Mouse (Mus musculus) WW6 (cell line): Measurements from ENCODE around the gene Tsnaxip1.
"Not testable (repeated sequence)": the region's sequence is repeated elsewhere in the genome, so short reads cannot be mapped to it uniquely, and the experiment has no call there.

ENCODE experiments used
- DNase-seq: peaks from one replicate; pipeline ENCODE4 v3.0.0-alpha.2; 2013; ENCODE audit warnings: low read depth, low spot score

The Tsnaxip1 gene

DNA sequence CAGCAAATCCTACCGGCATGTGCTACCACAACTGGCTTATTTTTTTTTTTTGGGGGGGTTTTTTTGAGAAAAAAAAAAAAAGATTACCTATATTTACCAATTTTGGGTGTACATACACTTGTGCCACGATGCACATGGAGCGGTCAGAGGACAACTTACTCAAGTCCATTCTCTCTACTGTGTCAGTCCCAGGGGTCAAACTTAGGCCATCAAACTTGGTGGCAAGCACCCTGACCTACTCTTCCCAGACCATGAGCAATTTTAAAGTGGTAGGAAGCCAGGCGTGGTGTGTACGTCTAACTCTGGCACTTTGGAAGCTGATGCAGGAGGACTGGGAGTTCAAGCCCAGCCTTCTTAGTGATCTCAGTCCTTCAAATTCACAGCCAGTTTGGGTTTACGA is 14.3 kb upstream of the Tsnaxip1 start:
- no peak for DNase-seq

DNA sequence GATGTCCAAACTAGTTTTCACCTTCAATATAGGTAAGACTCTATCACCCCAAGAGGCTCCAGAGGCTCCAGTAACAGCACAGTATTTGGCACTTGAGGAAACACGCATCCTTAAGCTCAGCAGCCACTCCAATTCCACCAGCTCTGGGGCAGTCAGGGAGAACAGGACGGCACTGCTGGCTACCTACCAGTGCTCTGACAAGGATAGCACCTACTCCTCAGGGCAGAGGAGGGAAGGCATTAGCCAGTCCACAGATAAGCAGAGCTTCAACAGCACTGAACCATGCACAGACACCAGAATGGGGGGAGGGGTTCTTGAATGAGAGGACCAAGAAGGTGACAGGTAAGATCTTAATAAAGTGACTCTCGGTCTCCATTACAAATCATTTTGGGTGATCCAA is 7.9 kb upstream of the Tsnaxip1 start:
- no peak for DNase-seq

DNA sequence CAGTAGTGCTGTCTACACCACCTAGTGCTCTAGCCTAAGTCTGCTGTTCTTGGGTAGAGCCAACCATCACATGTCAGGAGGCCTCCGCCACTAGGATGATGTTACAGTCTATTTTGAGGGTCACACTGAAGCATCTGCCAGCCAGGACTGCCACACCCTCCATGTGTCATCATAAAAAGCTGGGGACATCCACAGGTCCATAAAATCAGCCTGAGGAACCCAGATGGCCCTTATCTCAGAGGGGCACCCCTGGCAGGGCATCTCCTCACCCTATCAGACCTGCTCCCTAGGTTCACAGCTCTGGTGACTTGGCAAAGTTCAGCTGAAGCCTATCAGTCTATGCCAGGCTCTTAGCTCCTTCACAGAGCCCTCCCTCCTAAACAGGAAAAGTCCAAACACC is 6.6 kb upstream of the Tsnaxip1 start:
- no peak for DNase-seq

DNA sequence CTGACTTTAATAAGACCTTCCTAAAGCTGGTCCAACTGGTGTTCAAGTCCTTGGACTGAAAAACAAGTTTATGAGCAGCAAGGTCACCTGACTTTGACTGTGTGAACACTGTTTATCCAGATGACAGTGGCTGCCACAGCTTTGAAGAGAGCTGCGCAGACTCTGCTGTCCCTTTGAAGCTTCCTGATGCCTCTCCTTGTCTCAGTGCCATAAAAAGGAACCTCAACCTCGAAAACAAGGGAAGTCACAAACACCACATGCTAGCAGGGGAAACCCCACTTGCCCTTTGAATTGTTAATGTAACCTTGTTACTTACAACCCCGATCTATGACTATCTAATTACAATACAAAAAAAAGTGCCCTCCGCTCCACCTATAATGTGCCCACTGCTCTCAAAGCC is 2.0 kb upstream of the Tsnaxip1 start:
- no peak for DNase-seq

DNA sequence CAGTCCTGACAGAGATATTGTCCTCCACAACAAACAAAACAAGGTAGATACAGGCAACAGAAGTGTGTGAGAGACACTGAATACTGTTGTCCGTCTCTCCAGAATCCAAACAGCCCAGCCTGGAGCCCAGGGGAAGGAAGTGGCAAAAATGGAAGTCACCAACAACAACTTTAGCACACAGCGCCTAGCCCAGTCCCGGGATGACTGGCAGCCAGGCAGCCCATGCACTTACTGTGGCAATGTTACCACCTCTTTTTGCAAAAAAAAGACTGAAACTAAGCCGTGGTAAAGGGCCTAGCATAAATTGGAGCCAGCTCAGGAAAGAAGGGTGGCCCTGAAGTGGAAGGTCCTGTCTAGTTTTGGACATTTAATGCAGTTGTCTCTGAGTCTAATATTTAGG is 1.2 kb upstream of the Tsnaxip1 start:
- no peak for DNase-seq

DNA sequence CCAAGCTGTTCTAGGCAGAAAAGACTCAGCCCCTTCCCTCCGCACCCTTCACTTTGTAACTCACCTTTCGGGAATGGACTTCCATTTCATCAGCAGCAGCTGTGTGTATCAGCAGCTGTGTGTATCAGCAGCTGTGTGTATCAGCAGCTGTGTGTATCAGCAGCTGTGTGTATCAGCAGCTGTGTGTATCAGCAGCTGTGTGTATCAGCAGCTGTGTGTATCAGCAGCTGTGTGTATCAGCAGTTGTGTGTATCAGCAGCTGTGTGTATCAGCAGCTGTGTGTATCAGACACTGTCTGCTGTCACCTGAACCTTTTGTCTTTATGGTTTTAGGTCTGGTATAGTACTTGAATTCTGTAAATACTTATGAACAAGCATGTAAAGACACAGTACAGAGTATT is 6.2 kb downstream of the Tsnaxip1 start:
- DNase-seq = not testable (repeated sequence)

DNA sequence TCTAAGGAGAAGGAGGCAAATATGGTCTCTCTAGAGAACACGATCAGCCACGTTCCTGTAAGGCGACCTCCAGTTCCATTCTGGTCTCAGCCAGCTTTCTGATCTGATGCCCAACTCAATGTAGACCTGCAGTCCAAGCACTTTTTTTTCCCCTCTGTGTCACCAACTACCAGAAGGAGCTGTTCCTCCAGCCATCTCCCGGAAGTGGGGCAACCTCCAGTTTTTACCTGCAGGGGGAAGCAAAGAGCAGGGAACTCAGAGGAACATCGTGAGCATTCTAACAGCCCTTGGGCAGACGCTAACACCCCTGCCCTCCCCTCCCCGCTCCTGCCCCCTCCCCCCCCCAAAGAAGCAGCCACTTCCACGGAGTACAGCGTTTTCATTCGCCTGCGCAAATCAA is 7.8 kb downstream of the Tsnaxip1 start:
- DNase-seq = peak; percentile 67

DNA sequence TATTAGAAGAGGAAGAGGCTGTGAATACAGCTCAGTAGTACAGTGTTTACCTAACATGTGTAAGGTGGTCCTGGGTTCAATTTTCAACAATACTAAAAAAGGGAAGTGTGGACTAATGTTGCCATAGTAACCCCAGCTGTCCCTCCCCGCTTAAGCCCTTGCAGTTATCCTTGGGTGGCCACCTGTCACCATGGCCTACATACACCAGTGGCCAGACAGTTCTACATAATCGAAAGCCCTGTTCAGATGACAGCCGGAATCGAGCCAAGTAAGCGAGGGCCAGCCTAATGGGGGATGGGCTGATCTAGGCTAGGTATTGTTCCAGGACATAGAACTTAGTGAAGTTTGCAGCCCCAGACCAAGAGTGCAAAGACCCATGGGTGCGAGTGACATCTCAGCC is 9.5 kb downstream of the Tsnaxip1 start:
- DNase-seq = no peak

DNA sequence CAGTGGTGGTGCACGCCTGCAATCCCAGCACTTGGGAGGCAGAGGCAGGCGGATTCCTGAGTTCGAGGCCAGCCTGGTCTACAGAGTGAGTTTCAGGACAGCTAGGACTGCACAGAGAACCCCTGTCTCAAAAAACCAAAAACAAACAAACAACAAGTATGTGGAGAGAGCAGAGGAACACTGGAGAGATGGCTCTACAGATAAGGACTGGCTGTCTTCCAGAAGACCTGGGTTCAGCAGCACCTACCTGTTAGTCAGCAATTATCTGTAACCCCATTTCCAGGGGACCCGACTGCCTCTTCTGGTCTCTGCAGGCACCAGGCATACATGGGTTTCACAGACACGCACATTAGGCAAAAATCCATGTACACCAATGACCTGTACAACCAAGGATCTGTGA is 11.7 kb downstream of the Tsnaxip1 start:
- no peak for DNase-seq

DNA sequence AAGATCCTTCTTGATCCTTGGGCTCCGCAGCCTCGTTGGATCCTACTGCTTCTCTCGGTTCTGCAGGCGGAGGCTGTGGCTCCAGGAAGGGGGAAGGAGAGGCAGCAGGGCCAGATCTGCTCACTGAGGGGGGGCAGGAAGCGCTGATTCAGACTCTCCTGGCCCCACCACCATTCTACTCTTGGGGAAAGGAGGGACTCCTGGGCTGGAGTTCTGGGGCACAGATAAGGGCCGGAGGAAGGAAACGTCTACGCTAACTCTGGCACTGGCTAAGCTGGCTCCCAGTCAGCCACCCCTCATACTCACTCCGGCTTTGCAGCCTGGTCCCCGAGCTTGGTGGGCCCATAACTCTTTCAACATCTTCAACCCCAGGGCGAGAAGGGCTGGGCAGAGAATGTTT is 19.1 kb downstream of the Tsnaxip1 start:
- no peak for DNase-seq

DNA sequence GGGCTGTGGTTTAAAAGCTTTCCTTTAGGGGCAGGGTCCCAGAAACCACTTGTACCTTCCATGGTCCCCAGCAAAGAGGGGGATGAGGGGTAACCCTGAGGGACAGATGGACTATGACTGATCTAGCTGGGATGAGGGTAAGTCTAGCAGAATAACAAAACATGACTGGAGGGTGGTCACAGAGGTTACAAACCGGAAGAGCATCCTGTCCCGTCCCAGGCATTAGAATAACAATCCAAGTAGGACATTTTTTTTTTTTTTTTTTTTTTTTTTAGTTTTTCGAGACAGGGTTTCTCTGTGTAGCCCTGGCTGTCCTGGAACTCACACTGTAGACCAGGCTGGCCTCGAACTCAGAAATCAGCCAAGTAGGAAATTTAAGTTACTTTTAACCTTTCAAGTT is 22.5 kb downstream of the Tsnaxip1 start:
- no peak for DNase-seq

DNA sequence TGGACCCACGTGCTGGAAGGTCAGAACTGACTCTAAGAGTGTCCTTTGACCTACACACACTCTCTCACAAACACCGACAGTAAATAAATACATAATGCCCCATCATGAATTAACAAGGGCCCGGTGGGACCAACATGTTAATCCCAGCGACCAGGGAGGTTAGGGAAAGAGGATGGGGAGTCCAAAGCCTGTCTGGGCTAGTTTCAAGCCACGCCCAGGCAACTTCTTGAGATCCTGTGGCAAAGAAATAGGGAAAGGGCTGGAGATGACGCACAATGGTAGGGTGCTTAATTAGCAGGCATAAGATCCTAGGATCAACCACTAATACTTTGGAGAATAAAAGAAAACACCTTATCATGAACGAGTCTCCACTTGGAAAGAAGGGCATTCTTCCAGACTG is 23.1 kb downstream of the Tsnaxip1 start:
- DNase-seq = no peak

DNA sequence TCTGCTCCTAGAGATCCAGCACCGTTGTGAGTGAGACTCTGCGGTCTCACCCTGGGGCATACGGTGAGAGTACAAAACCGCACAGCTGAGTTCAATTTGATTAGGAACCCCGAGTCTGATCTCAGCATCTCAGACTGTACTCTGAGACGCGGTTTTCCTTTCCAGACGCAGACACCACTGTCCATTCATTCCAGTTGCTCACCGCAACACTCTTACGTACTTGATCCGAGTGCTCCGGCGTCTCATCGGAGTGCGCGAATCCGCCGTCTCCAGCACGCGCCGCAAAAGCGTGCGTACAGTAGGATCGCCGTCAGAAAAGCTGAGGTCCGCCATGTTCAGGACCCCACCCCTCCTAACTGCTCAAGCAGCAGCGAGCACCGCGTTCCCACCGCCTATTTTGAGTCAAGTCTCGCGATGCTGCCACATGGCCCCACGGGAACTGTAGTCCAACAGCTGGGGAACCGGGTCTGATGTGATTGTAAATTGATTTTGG is 24.2 kb downstream of the Tsnaxip1 start:
- peak; percentile 93 for DNase-seq

DNA sequence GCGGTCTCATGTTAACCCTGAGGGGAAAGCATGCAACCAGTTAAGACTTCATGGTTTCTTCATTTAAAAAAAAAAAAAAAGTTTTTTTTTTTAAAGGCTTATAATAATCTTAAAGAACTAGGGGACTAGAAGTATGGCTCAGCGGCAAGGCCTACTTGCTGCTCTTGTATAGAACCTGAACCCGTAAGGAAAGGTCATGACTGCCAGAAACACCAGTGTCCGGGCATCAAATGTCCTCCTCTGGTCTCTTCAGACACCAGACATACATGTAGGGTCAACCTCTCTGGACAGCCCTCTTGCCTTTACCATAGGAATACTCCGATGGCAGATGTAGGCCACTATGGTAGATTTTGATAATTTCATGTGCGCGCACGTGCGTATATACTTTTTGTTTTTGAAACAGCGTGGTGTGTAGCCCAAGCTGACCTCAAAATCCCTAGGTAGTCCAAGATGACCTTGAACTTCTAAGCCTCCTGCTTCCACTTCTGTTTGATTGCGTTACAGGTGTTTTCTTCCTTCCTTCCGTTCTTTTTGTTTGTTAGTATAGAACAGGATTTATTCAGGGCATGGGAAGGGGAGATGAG is 24.7 kb downstream of the Tsnaxip1 start:
- no peak for DNase-seq

DNA sequence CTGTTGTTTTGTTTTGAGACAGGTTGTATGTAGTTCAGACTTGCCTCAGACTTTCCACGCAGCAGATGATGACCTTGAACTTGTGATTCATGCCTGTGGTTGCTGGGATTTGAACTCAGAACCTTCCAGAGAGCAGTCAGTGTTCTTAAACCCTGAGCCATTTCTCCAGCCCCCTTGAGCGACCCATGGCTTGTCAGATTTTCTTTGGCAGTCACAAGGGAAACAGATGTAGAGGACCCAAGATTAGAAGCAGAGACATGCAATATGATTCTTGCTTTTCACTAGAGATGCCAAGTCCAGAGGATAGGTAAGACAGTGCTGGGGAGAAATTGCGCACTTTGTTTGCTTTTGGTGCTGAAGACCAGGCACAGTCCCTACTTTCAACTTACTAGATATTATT is 25.6 kb downstream of the Tsnaxip1 start, which contains the start of gene Cenpt:
Gene Cenpt, minus strand, starts transcription at position 101 of the 400 bp plus-strand sequence.
- DNase-seq = no peak

DNA sequence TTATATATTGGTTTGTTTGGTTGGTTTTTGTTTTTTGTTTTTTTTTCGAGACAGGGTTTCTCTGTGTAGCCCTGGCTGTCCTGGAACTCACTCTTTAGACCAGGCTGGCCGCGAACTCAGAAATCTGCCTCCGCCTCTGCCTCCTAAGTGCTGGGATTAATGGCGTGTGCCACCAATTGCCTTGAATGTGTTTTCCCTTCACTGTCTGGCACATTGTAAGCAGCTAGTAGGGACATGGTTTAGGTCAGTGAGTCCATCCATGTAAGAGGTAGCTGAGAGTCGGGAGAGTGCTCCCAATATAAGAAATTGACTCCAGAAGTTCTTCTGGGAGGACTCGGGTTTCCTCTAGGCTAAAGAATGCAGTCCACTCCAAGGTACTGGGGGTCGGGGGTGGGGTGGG is 26.8 kb downstream of the Tsnaxip1 start:
- DNase-seq = no peak

DNA sequence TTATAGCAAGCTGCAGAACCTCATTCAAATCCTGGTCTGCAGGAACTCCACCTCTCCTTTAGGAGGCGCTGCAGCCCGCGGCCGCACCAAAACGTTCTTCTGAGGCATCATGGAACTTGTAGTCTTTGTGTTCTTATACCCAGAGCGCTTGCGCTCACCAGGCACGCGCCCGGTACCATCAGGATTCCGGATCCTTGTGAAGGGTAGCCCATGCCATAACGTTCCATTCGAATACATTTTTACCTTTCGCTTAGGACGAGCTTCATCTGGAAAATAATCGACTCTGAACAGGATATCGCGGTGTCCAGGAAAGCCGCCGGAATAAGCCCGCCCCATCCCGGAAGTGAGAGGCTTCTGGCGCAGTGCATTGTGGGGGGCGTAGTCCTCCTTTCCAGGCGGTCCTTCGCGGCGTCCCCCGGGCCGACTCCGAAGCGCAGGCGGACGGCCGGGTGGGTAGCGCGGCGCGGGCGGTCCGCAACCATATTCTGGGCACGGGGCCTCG is 27.2 kb downstream of the Tsnaxip1 start, which contains the start of gene Thap11:
Gene Thap11, plus strand, starts transcription at position 418 of the 502 bp plus-strand sequence.
- peak; percentile 89 for DNase-seq

DNA sequence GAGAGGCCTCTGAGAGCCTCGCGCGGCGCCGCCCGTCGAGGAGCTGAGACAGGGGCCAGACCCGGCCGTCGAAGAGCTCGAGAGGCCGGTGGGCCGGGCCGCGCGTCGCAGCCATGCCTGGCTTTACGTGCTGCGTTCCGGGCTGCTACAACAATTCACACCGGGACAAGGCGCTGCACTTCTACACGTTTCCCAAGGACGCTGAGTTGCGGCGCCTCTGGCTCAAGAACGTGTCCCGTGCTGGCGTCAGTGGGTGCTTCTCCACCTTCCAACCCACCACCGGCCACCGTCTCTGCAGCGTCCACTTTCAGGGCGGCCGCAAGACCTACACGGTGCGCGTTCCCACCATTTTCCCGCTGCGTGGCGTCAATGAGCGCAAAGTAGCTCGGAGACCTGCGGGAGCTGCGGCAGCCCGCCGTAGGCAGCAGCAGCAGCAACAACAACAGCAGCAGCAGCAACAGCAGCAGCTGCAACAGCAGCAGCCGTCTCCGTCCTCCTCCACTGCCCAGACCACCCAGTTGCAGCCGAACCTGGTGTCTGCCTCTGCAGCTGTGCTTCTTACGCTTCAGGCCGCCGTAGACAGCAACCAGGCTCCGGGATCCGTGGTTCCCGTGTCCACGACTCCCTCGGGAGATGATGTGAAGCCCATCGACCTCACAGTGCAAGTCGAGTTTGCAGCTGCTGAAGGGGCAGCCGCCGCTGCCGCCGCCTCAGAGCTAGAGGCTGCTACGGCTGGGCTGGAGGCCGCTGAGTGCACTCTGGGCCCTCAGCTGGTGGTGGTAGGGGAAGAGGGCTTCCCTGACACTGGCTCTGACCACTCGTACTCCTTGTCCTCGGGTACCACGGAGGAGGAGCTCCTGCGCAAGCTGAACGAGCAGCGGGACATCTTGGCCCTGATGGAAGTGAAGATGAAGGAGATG is 28.0 kb downstream of the Tsnaxip1 start:
- no peak for DNase-seq

DNA sequence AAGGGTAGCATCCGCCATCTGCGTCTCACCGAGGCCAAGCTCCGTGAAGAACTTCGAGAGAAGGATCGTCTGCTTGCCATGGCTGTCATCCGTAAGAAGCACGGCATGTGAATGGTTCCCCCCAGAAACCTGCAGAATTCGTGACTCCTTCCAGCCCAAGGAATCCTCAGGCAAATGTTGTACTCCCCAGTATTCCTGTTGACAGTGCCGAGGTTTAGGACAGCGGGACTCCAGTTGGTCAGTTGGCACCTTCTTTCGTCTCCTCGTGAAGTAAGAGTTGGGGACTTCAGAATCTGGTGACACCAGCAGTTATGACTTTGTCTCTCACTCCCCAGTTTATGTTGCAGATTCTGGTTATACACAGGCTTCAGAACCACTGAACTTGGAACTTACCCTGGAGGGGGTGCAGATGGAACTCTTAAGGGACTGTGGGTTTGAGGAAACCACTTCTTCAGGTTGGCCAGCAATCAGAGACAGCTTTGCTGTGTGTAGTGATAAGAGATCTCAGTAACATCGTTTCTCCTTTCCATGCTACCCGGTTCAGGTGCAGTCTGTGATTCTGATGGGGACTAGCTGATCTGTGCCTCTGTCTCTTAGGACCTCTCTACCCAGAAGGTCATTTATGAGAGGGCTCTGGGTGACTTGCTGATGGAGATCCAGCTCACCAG is 28.8 kb downstream of the Tsnaxip1 start:
- no peak for DNase-seq

DNA sequence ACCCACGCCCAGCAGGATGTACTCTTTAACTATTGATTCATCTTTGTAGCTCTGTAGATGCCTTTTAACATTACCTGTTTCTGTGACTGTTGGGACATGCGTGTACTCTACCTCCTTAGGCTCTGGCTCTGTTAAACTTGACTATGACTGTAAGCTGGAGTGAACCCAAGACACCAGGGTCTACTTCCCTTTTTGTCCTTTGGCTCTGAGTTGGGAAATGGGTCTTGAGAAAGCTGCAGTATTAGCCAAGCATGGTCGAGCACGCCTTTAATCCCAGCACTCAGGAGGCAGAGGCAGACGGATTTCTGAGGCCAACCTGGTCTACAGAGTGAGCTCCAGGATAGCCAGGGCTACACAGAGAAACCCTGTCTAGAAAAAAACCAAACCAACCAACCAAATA is 31.0 kb downstream of the Tsnaxip1 start:
- DNase-seq = no peak

DNA sequence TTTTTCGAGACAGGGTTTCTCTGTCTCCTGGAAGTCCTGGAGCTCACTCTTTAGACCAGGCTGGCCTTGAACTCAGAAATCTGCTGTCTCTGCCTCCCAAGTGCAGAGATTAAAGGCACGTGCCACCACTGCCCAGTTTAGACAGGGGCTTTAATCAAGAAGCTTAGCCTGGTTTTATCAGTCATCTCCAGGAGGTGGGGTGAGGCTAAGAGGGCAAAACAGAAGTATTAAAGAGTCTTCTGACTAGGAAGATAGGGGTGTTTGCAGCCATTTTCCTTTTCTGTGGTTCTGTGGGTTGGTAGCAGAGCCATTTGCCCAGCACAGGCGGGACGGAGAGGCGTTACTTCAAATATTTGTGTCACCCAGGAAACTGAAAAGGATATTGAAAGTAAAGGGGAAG is 31.8 kb downstream of the Tsnaxip1 start:
- DNase-seq = no peak
